Mouse (Mus musculus) spleen, adult 2 months (tissue): ENCODE measurements at regions not wholly inside any gene's neighbourhood (a gene's known extent, or its start where the extent isn't known, plus 50 kb on each side); places are given as distances from the start of the nearest gene placed in this dataset.

Source experiments
- CTCF ChIP-seq: fragments of 200-500 bp; IDR thresholded peaks from 2 replicates; pipeline ENCODE4 v1.5.1; 2011; ENCODE audit warnings: mild to moderate bottlenecking, inconsistent platforms; ENCODE audit not compliant: insufficient read depth, insufficient read length, insufficient replicate concordance; ENCODE audit errors: extremely low read depth
- POLR2A ChIP-seq: fragments of 200-500 bp; IDR thresholded peaks from 2 replicates; pipeline ENCODE4 v1.6.1; 2011; ENCODE audit warnings: low read depth, low read length, inconsistent platforms

- no peak for TF ChIP-seq CTCF
- TF ChIP-seq POLR2A = no peak
Measured at GRCm38 (mm10) chr11:84610774-84611624, 85.7 kb upstream of the Lhx1 start.
